Comparison of ENCODE assay signal across 22 mouse cellular contexts in genomic region chr6:149495925-149496324, GRCm38 (mm10).
A peak's percentile ranks its signal among the peaks of the same experiment; 100 is the strongest.
DNase-seq lines count a peak whose midpoint lies in the region; ATAC-seq lines count a peak whose summit lies in the region.
"Had no signal": no experiment of that assay in that cellular context is flagged by ENCODE, and none has a peak within 500 bp of the region (broad histone marks: within the 10 kb centered on the region; RNA-seq: fewer than 3 reads in every experiment).

No protein-coding gene starts in this region.

- no peaks in the 10 kb centered on the region for H3K9me3 ChIP-seq in midbrain, embryonic 14.5 days (ENCODE audit: control insufficient read depth, low read length)
- H3K9me3 ChIP-seq in midbrain, embryonic 15.5 days: no peaks in the 10 kb centered on the region
- H3K9me3 ChIP-seq: embryonic facial prominence, embryonic 10.5 days; forebrain, embryonic 12.5 days; limb, embryonic 15.5 days; liver, embryonic 15.5 days; midbrain, embryonic 12.5 days had no signal

- H3K4me1 ChIP-seq in midbrain, embryonic 14.5 days (ENCODE audit: control insufficient read depth, insufficient read depth, low read length): no peaks in the 10 kb centered on the region
- no peaks in the 10 kb centered on the region for H3K4me1 ChIP-seq in midbrain, embryonic 15.5 days
- H3K4me1 ChIP-seq: embryonic facial prominence, embryonic 10.5 days; forebrain, embryonic 12.5 days; limb, embryonic 15.5 days; liver, embryonic 15.5 days; midbrain, embryonic 12.5 days had no signal

- H3K9ac ChIP-seq in midbrain, embryonic 14.5 days (replicated peaks; ENCODE audit: low read length): no peak overlapping the region
- no peak overlapping the region for H3K9ac ChIP-seq in midbrain, embryonic 15.5 days
- H3K9ac ChIP-seq: forebrain, embryonic 12.5 days; limb, embryonic 15.5 days; liver, embryonic 15.5 days; midbrain, embryonic 12.5 days had no signal

- peak; percentile 88 for ATAC-seq in cerebellum, adult (ENCODE audit: insufficient number of reproducible peaks, low FRiP score, low TSS enrichment)
- ATAC-seq in midbrain, embryonic 14.5 days (ENCODE audit: low FRiP score, low TSS enrichment): no peak
- no peak for ATAC-seq in megakaryocyte progenitor cell, adult 5-6 weeks (replicated peaks; ENCODE audit: poor library complexity)
- no peak for ATAC-seq in midbrain, embryonic 15.5 days (replicated peaks)
- ATAC-seq: CD4-positive, CD25-positive, alpha-beta regulatory T cell, adult 4 months; hindbrain, embryonic 16.5 days; Patski had no signal

- no peaks in the 10 kb centered on the region for H3K27me3 ChIP-seq in midbrain, embryonic 14.5 days (ENCODE audit: control insufficient read depth, insufficient read depth, low read length)
- H3K27me3 ChIP-seq in midbrain, embryonic 15.5 days (replicated peaks): no peaks in the 10 kb centered on the region
- H3K27me3 ChIP-seq: forebrain, embryonic 12.5 days; limb, embryonic 15.5 days; liver, embryonic 15.5 days; midbrain, embryonic 12.5 days; Patski had no signal

- no peak overlapping the region for H3K4me3 ChIP-seq in midbrain, embryonic 14.5 days (replicated peaks; ENCODE audit: low read depth, low read length)
- no peak overlapping the region for H3K4me3 ChIP-seq in midbrain, embryonic 15.5 days
- H3K4me3 ChIP-seq: embryonic facial prominence, embryonic 10.5 days; forebrain, embryonic 12.5 days; limb, embryonic 15.5 days; liver, embryonic 15.5 days; midbrain, embryonic 12.5 days; myocyte had no signal

- no peak overlapping the region for H3K27ac ChIP-seq in midbrain, embryonic 14.5 days (replicated peaks; ENCODE audit: low read depth, low read length)
- H3K27ac ChIP-seq in midbrain, embryonic 15.5 days: no peak overlapping the region
- H3K27ac ChIP-seq: embryonic facial prominence, embryonic 10.5 days; forebrain, embryonic 12.5 days; limb, embryonic 15.5 days; liver, embryonic 15.5 days; midbrain, embryonic 12.5 days had no signal

- no peak for DNase-seq in cerebellum, postnatal 4 days (ENCODE audit: low spot score in 2 of 2)
- DNase-seq in brain, adult 2 months (ENCODE audit: low read depth, low spot score): peak; percentile 87
- peak; percentile 58 for DNase-seq in cerebellum, adult 9-11 months
- DNase-seq in layer of hippocampus, adult 9-10 months (ENCODE audit: low spot score): peak; percentile 22
- no peak for DNase-seq in midbrain, embryonic 14.5 days
- DNase-seq: adrenal gland, adult 8-10 months; gastrocnemius, postnatal 36 days; kidney, adult 11 months; kidney, postnatal 10 days; thymus, postnatal 14 days had no signal

- H3K36me3 ChIP-seq in midbrain, embryonic 14.5 days (ENCODE audit: control insufficient read depth, insufficient read depth, low read length): peaks cover 8% of the 10 kb centered on the region
- peaks cover 14% of the 10 kb centered on the region; the same call in 1 of the 2 replicates for H3K36me3 ChIP-seq in midbrain, embryonic 15.5 days (replicated peaks)
- H3K36me3 ChIP-seq: embryonic facial prominence, embryonic 10.5 days; limb, embryonic 15.5 days; liver, embryonic 15.5 days had no signal

- no peak overlapping the region for H3K4me2 ChIP-seq in midbrain, embryonic 14.5 days (ENCODE audit: low read length)
- no peak overlapping the region for H3K4me2 ChIP-seq in midbrain, embryonic 15.5 days
- H3K4me2 ChIP-seq: forebrain, embryonic 12.5 days; limb, embryonic 15.5 days; liver, embryonic 15.5 days; midbrain, embryonic 12.5 days had no signal

Comparison
In these comparisons a context has a peak if more than half of its experiments do, and no peak if none do; other contexts are left out.
1. DNase-seq: peak in brain, adult 2 months (single experiment), cerebellum, adult 9-11 months (single experiment) and layer of hippocampus, adult 9-10 months (single experiment); none in cerebellum, postnatal 4 days (0 of 2) and midbrain, embryonic 14.5 days (single experiment).